Mouse (Mus musculus) stomach, adult 2 months (tissue): Measurements from ENCODE around the gene Foxred1. TPM values are rescaled to one million over a fixed set of nuclear protein-coding genes. Genes with fewer than 3 reads are reported as not detected.

Experiments
- polyA plus RNA-seq: library from polyadenylated mRNA; depleted of rRNA; stranded (reverse); fragments of >200 nt; gene quantifications from 2 replicates; pipeline ENCODE4 v1.2.3, GENCODE M21; 2012; rRNA removed

Foxred1 gene
- 6.0 and 6.2 TPM in 2 replicates for polyA plus RNA-seq

GRCm38 (mm10) chr9:35210542-35211474, at the start of gene Foxred1:
Gene Foxred1 (minus strand): TSS chr9:35211055.

GRCm38 (mm10) chr9:35199772-35200471, 10.9 kb downstream of the Foxred1 start, which contains the start of the genes Srpr and Tirap:
Gene Srpr (plus strand): TSS chr9:35200175.
Gene Tirap (minus strand): TSS chr9:35200291.

GRCm38 (mm10) chr9:35175251-35176123, 35.4 kb downstream of the Foxred1 start, which contains the start of gene Dcps:
Gene Dcps (minus strand): TSS chr9:35176061.

Other genes with a start within 250 kb of the Foxred1 start
- 3.9 and 14.4 TPM in 2 replicates for gene St3gal4, start 91.8 kb downstream of the Foxred1 start, polyA plus RNA-seq
- gene Dcps, start 35.0 kb downstream of the Foxred1 start, polyA plus RNA-seq = 10.3 and 14.7 TPM in 2 replicates
- 17.3 and 18.4 TPM in 2 replicates for gene Srpr, start 10.9 kb downstream of the Foxred1 start, polyA plus RNA-seq
- 10.5 and 12.8 TPM in 2 replicates for gene Tirap, start 10.8 kb downstream of the Foxred1 start, polyA plus RNA-seq
- gene Fam118b, start 56.8 kb upstream of the Foxred1 start, polyA plus RNA-seq = 4.5 and 5.7 TPM in 2 replicates
- gene Rpusd4, start 56.8 kb upstream of the Foxred1 start, polyA plus RNA-seq = 3.5 and 3.7 TPM in 2 replicates
- 1.2 and 1.8 TPM in 2 replicates for gene Cdon, start 210.1 kb upstream of the Foxred1 start, polyA plus RNA-seq